Mouse (Mus musculus) intestine, postnatal 0 days (tissue): Measurements from ENCODE around the gene Dph2. TPM values are rescaled to one million over a fixed set of nuclear protein-coding genes. Genes with fewer than 3 reads are reported as not detected.

ENCODE experiments used
- ATAC-seq: fragments of 200-750 bp; cut with Nextera tagmentation; 2 replicates; pipeline ENCODE4 v1.8.0; 2017; ENCODE audit warnings: mild to moderate bottlenecking, moderate TSS enrichment, moderate library complexity
- H3K27ac ChIP-seq: fragments of 300-500 bp; sonication (generic); 2 replicates; pipeline ENCODE4 v1.5.1; 2014; ENCODE audit warnings: mild to moderate bottlenecking, low read depth, low read length, moderate library complexity
- H3K27me3 ChIP-seq: fragments of 300-500 bp; sonication (generic); replicated peaks from 2 replicates; pipeline ENCODE4 v1.6.1; 2014; ENCODE audit warnings: low read length, mixed read lengths; ENCODE audit not compliant: control insufficient read depth, insufficient read depth
- H3K36me3 ChIP-seq: fragments of 300-500 bp; sonication (generic); 2 replicates; pipeline ENCODE4 v1.6.1; 2014; ENCODE audit warnings: mild to moderate bottlenecking, moderate library complexity; ENCODE audit not compliant: control insufficient read depth, insufficient read depth
- H3K4me1 ChIP-seq: fragments of 300-500 bp; sonication (generic); replicated peaks from 2 replicates; pipeline ENCODE4 v1.6.1; 2014; ENCODE audit warnings: antibody characterized with exemption, low read length, mixed read lengths; ENCODE audit not compliant: control insufficient read depth, insufficient read depth
- H3K4me2 ChIP-seq: fragments of 300-500 bp; sonication (generic); replicated peaks from 2 replicates; pipeline ENCODE4 v1.6.1; 2014; ENCODE audit warnings: low read depth, mild to moderate bottlenecking, moderate library complexity
- H3K4me3 ChIP-seq: fragments of 300-500 bp; sonication (generic); 2 replicates; pipeline ENCODE4 v1.5.1; 2014; ENCODE audit warnings: low read depth, low read length
- H3K9ac ChIP-seq: fragments of 300-500 bp; sonication (generic); 2 replicates; pipeline ENCODE4 v1.6.1; 2014; ENCODE audit warnings: mild to moderate bottlenecking, low read depth, low read length
- H3K9me3 ChIP-seq: fragments of 300-500 bp; sonication (generic); 2 replicates; pipeline ENCODE4 v1.6.1; 2016; ENCODE audit warnings: mixed run types; ENCODE audit not compliant: control insufficient read depth
- CTCF ChIP-seq: sonication (generic); IDR thresholded peaks from 2 replicates; pipeline ENCODE4 v1.5.1; 2016; ENCODE audit warnings: low read depth, mild to moderate bottlenecking, control low read depth, antibody characterized with exemption, moderate library complexity
- WGBS: fragments of 180-500 bp; shearing (Covaris S2); extraction: QIAGEN DNeasy Blood & Tissue Kit; methylation state at CpG from one replicate; pipeline ENCODE4 v1.1.7; 2014; 5-methylcytosine and 5-hydroxymethylcytosine counted together
- polyA plus RNA-seq: library from polyadenylated mRNA; unstranded; fragments of >200 nt; fragmentation: Nextera tagmentation; extraction: Ambion mirVana; gene quantifications from 2 replicates; pipeline ENCODE4 v1.2.1, GENCODE M21; 2015

Gene Dph2
- polyA plus RNA-seq, 1 experiment from 2014 or later, result 5.5 TPM

DNA sequence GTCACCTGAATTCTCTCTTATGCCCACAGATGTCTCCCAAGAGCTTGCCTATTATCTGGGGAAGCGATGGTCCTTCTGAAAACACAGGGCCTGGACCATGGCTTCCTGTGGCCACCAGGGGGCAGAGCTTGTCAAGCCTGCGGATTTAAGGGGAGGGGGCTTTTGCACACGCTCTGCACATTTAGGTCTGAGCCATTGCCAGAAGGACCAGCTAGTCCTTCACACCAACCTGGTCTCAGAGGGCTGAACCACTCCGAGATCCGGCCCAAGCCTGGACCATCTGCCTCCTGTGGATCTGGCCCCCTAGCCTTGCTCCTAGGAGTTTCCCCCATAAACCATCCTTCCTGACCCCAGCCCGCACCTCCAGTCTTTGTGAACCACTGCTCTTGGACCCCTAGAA is 36.4 kb upstream of the Dph2 start:
- Histone ChIP-seq H3K27ac (no peak overlapping the region), H3K27me3 (peaks cover 37% of the 10 kb centered on the region), H3K36me3 (peaks cover 14% of the 10 kb centered on the region), H3K4me2 (peak overlapping the region; percentile 81; the same call in 1 of the 2 replicates), H3K9me3 (no peaks in the 10 kb centered on the region), H3K9ac (no peak overlapping the region), H3K4me3 (no peak overlapping the region), H3K4me1 (no peaks in the 10 kb centered on the region)
- peak; percentile 90 for TF ChIP-seq CTCF
- WGBS, result 34% methylated on average over 6 of the region's 6 CpGs
- no peak for ATAC-seq

GRCm38 (mm10) chr4:117926545-117927482 is 35.0 kb upstream of the Dph2 start:
- peak overlapping the region; percentile 2; the same call in 1 of the 2 replicates for H3K9ac ChIP-seq
- H3K4me2 ChIP-seq, result peak overlapping the region; percentile 89
- 0 out of 2 replicates have a peak, but pooled peaks have one; percentile 10 for TF ChIP-seq CTCF
- H3K36me3 ChIP-seq, result no peaks in the 10 kb centered on the region
- no peaks in the 10 kb centered on the region for H3K9me3 ChIP-seq
- peaks cover 37% of the 10 kb centered on the region for H3K27me3 ChIP-seq
- peak overlapping the region; percentile 45 for H3K4me3 ChIP-seq
- WGBS, result 2% methylated on average over 70 of the region's 71 CpGs
- no peaks in the 10 kb centered on the region for H3K4me1 ChIP-seq
- no peak overlapping the region for H3K27ac ChIP-seq
- ATAC-seq, result 0 out of 2 replicates have a peak, but pooled peaks have one; percentile 12

DNA sequence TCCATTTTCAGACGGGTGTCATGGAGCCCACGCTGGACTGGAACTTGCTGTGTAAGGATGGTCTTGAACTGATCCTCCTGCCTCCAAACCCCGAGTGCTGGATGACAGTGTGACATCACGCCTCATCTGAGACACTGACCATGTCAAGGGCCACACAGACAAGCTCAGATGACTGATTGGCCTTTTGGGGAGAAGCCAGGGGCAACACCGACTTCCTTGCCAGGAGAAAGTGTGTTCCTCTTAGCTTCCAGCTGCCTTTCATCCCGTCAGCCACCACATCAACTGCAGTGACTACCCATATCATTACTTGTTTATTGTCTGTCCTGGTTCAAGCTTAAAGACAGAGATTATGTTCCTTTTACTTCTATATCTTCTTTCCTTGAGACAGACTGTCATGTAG is 33.1 kb upstream of the Dph2 start:
- H3K9ac ChIP-seq, result no peak overlapping the region
- peaks cover 37% of the 10 kb centered on the region for H3K27me3 ChIP-seq
- no peak overlapping the region for H3K4me2 ChIP-seq
- no peaks in the 10 kb centered on the region for H3K9me3 ChIP-seq
- ATAC-seq, result no peak
- no peak overlapping the region for H3K27ac ChIP-seq
- H3K4me1 ChIP-seq, result no peaks in the 10 kb centered on the region
- H3K4me3 ChIP-seq, result no peak overlapping the region
- H3K36me3 ChIP-seq, result no peaks in the 10 kb centered on the region
- 59% methylated on average over 6 of the region's 6 CpGs for WGBS
- TF ChIP-seq CTCF, result no peak

DNA sequence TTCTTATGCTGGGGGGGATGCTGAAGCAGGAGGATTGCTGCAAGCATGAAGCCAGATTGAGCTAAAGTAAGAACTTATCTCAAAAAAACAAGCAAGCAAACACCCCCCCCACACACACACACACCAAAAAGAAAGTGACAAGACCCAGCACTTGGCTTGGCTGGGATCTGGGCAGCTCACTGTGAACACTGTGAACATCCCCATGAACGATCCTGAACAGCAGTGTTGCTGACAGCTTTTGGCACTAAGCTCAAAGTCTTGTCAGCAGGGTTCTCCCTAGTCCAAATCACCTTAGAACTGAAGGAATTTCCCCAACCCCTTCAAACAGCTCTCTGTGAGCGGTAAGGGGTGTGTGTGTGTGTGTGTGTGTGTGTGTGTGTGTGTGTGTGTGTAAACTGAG is 31.6 kb upstream of the Dph2 start:
- H3K27ac ChIP-seq, result no peak overlapping the region
- H3K9ac ChIP-seq, result no peak overlapping the region
- 59% methylated on average over 2 of the region's 2 CpGs for WGBS
- peaks cover 36% of the 10 kb centered on the region for H3K27me3 ChIP-seq
- H3K36me3 ChIP-seq, result no peaks in the 10 kb centered on the region
- no peak for TF ChIP-seq CTCF
- ATAC-seq, result no peak
- H3K4me2 ChIP-seq, result no peak overlapping the region
- H3K4me3 ChIP-seq, result no peak overlapping the region
- no peaks in the 10 kb centered on the region for H3K4me1 ChIP-seq
- H3K9me3 ChIP-seq, result no peaks in the 10 kb centered on the region

GRCm38 (mm10) chr4:117921358-117921757 is 29.5 kb upstream of the Dph2 start:
- Histone ChIP-seq H3K9me3 (no peaks in the 10 kb centered on the region), H3K4me3 (no peak overlapping the region), H3K27ac (no peak overlapping the region), H3K27me3 (peaks cover 16% of the 10 kb centered on the region), H3K36me3 (no peaks in the 10 kb centered on the region), H3K4me1 (no peaks in the 10 kb centered on the region), H3K9ac (no peak overlapping the region), H3K4me2 (no peak overlapping the region)
- WGBS, result 84% methylated on average over 2 of the region's 2 CpGs
- no peak for TF ChIP-seq CTCF
- ATAC-seq, result no peak

- Histone ChIP-seq H3K4me1 (peaks cover 11% of the 10 kb centered on the region), H3K4me3 (no peak overlapping the region), H3K4me2 (no peak overlapping the region), H3K9ac (no peak overlapping the region), H3K27ac (no peak overlapping the region), H3K27me3 (no peaks in the 10 kb centered on the region), H3K36me3 (no peaks in the 10 kb centered on the region), H3K9me3 (no peaks in the 10 kb centered on the region)
- no peak for TF ChIP-seq CTCF
- no peak for ATAC-seq
- 70% methylated on average over 5 of the region's 5 CpGs for WGBS
Measured at GRCm38 (mm10) chr4:117918762-117919161, 26.9 kb upstream of the Dph2 start.
